8 mouse cellular contexts compared by ENCODE assay signal in genomic region chr9:66620581-66620981, GRCm38 (mm10). TPM values are rescaled to one million over a fixed set of nuclear protein-coding genes. Genes with fewer than 3 reads are reported as not detected.
DNase-seq lines count a peak whose midpoint lies in the region; ATAC-seq and TF ChIP-seq lines count a peak whose summit lies in the region.

No protein-coding gene starts in this region.

- WGBS in forebrain, embryonic 11.5 days: 49% methylated on average over 6 of the region's 6 CpGs
- WGBS in forebrain, embryonic 16.5 days: 46% methylated on average over 6 of the region's 6 CpGs
- 49% methylated on average over 6 of the region's 6 CpGs for WGBS in hindbrain, embryonic 13.5 days
- WGBS in liver, adult 2 months: 48% methylated on average over 6 of the region's 6 CpGs
- WGBS in midbrain, embryonic 16.5 days: 35% methylated on average over 6 of the region's 6 CpGs

- no peak overlapping the region for H3K4me2 ChIP-seq in forebrain, embryonic 11.5 days (ENCODE audit: low read depth, low read length, severe bottlenecking)
- no peak overlapping the region for H3K4me2 ChIP-seq in forebrain, embryonic 16.5 days (ENCODE audit: low read length)
- H3K4me2 ChIP-seq in hindbrain, embryonic 13.5 days: no peak overlapping the region
- H3K4me2 ChIP-seq in midbrain, embryonic 16.5 days (ENCODE audit: low read length): no peak overlapping the region

- H3K4me1 ChIP-seq in forebrain, embryonic 11.5 days (replicated peaks; ENCODE audit: control insufficient read depth, insufficient read depth, low read length): no peaks in the 10 kb centered on the region; the same call in 1 of the 2 replicates
- 0 out of 2 replicates have a peak, but pooled peaks cover 2% of the 10 kb centered on the region for H3K4me1 ChIP-seq in forebrain, embryonic 16.5 days (replicated peaks; ENCODE audit: control insufficient read depth, insufficient read depth, low read length)
- peaks cover 16% of the 10 kb centered on the region for H3K4me1 ChIP-seq in hindbrain, embryonic 13.5 days (replicated peaks)
- H3K4me1 ChIP-seq in liver, adult 2 months (ENCODE audit: control insufficient read depth, insufficient read depth, low read length): peaks cover 10% of the 10 kb centered on the region
- peaks cover 6% of the 10 kb centered on the region for H3K4me1 ChIP-seq in midbrain, embryonic 16.5 days (ENCODE audit: control insufficient read depth, insufficient read depth, low read length)

- H3K27me3 ChIP-seq in forebrain, embryonic 11.5 days (ENCODE audit: control insufficient read depth, insufficient read depth, low read length): no peaks in the 10 kb centered on the region
- no peaks in the 10 kb centered on the region for H3K27me3 ChIP-seq in forebrain, embryonic 16.5 days (replicated peaks; ENCODE audit: control insufficient read depth, insufficient read depth, low read length)
- H3K27me3 ChIP-seq in hindbrain, embryonic 13.5 days: no peaks in the 10 kb centered on the region
- H3K27me3 ChIP-seq in liver, adult 2 months (ENCODE audit: control insufficient read depth, insufficient read depth, low read length): no peaks in the 10 kb centered on the region
- no peaks in the 10 kb centered on the region for H3K27me3 ChIP-seq in midbrain, embryonic 16.5 days (ENCODE audit: control insufficient read depth, insufficient read depth, low read depth, low read length)

- ATAC-seq in forebrain, embryonic 11.5 days (replicated peaks; ENCODE audit: low FRiP score): no peak
- ATAC-seq in forebrain, embryonic 16.5 days: no peak
- no peak for ATAC-seq in hindbrain, embryonic 13.5 days (ENCODE audit: low FRiP score)
- ATAC-seq in midbrain, embryonic 16.5 days: no peak
- ATAC-seq in CD4-positive, CD25-positive, alpha-beta regulatory T cell, adult 4 months: no peak

- H3K9ac ChIP-seq in forebrain, embryonic 11.5 days (ENCODE audit: low read length): no peak overlapping the region
- H3K9ac ChIP-seq in forebrain, embryonic 16.5 days (replicated peaks; ENCODE audit: low read depth, low read length): no peak overlapping the region
- no peak overlapping the region for H3K9ac ChIP-seq in hindbrain, embryonic 13.5 days
- H3K9ac ChIP-seq in liver, adult 2 months (ENCODE audit: low read depth, low read length): no peak overlapping the region
- no peak overlapping the region for H3K9ac ChIP-seq in midbrain, embryonic 16.5 days (ENCODE audit: low read depth, low read length)

- peak; percentile 55 for DNase-seq in forebrain, embryonic 11.5 days (ENCODE audit: low spot score)
- peak; percentile 98 for DNase-seq in fibroblast of lung, adult 2 months (ENCODE audit: low read depth)
- peak; percentile 64 for DNase-seq in liver, adult 2 months (ENCODE audit: extremely low read depth, low read depth, low spot score)
- DNase-seq in layer of hippocampus, adult 8-10 months (ENCODE audit: low spot score in 2 of 2): no peak

- H3K27ac ChIP-seq in forebrain, embryonic 11.5 days (ENCODE audit: low read depth, low read length): no peak overlapping the region
- no peak overlapping the region for H3K27ac ChIP-seq in forebrain, embryonic 16.5 days (ENCODE audit: low read length)
- peak overlapping the region; percentile 61; the same call in 1 of the 2 replicates for H3K27ac ChIP-seq in hindbrain, embryonic 13.5 days
- no peak overlapping the region for H3K27ac ChIP-seq in liver, adult 2 months (replicated peaks; ENCODE audit: insufficient read depth, low read depth, low read length)
- peak overlapping the region; percentile 58 for H3K27ac ChIP-seq in midbrain, embryonic 16.5 days (ENCODE audit: low read length)

- no peaks in the 10 kb centered on the region for H3K9me3 ChIP-seq in forebrain, embryonic 11.5 days (ENCODE audit: control insufficient read depth, low read length)
- H3K9me3 ChIP-seq in forebrain, embryonic 16.5 days (ENCODE audit: control insufficient read depth, low read length): no peaks in the 10 kb centered on the region
- H3K9me3 ChIP-seq in hindbrain, embryonic 13.5 days: no peaks in the 10 kb centered on the region
- H3K9me3 ChIP-seq in midbrain, embryonic 16.5 days (replicated peaks; ENCODE audit: control insufficient read depth, low read length, poor library complexity, severe bottlenecking): no peaks in the 10 kb centered on the region

- no peak overlapping the region for H3K4me3 ChIP-seq in forebrain, embryonic 11.5 days (ENCODE audit: low read depth, low read length)
- H3K4me3 ChIP-seq in forebrain, embryonic 16.5 days (replicated peaks; ENCODE audit: low read length): no peak overlapping the region
- no peak overlapping the region for H3K4me3 ChIP-seq in hindbrain, embryonic 13.5 days
- no peak overlapping the region for H3K4me3 ChIP-seq in liver, adult 2 months (ENCODE audit: insufficient read depth, low read depth, low read length)
- H3K4me3 ChIP-seq in midbrain, embryonic 16.5 days (ENCODE audit: low read depth, low read length): no peak overlapping the region

- TF ChIP-seq CTCF in liver, adult 2 months (IDR thresholded peaks at IDR 0.05; ENCODE audit: low read depth, low read length): no peak

- no peak for TF ChIP-seq POLR2A in liver, adult 2 months (IDR thresholded peaks at IDR 0.05; ENCODE audit: extremely low read depth, insufficient read depth, low read length)

- H3K79me2 ChIP-seq in liver, adult 2 months (ENCODE audit: control insufficient read depth, insufficient read depth, low read length): no peaks in the 10 kb centered on the region

- no peaks in the 10 kb centered on the region for H3K36me3 ChIP-seq in forebrain, embryonic 11.5 days (ENCODE audit: control insufficient read depth, insufficient read depth, low read length)
- no peaks in the 10 kb centered on the region for H3K36me3 ChIP-seq in forebrain, embryonic 16.5 days (ENCODE audit: control insufficient read depth, insufficient read depth)
- no peaks in the 10 kb centered on the region for H3K36me3 ChIP-seq in hindbrain, embryonic 13.5 days
- no peaks in the 10 kb centered on the region for H3K36me3 ChIP-seq in liver, adult 2 months (ENCODE audit: control insufficient read depth, insufficient read depth, low read length)
- H3K36me3 ChIP-seq in midbrain, embryonic 16.5 days (ENCODE audit: control insufficient read depth, insufficient read depth, low read length): no peaks in the 10 kb centered on the region

RNA-seq across cellular contexts. Expression of gene Usp3, which starts 27.6 kb away (rescaled TPM):
- polyA plus RNA-seq in forebrain, embryonic 11.5 days (2014; fragmentation: Nextera tagmentation; extraction: Ambion mirVana): 92.4 and 99.8 TPM in 2 replicates
- polyA plus RNA-seq in forebrain, embryonic 16.5 days (2015; fragmentation: Nextera tagmentation; extraction: Ambion mirVana): 93.0 and 110 TPM in 2 replicates
- polyA plus RNA-seq in hindbrain, embryonic 13.5 days (2015; fragmentation: Nextera tagmentation; extraction: Ambion mirVana): 89.8 and 94.3 TPM in 2 replicates
- total RNA-seq in liver, adult 2 months (2014; rRNA removed): 37.7 and 41.5 TPM in 2 replicates
- 9.8 and 11.2 TPM in 2 replicates for polyA plus RNA-seq in liver, adult 2 months (2012; rRNA removed)
- polyA plus RNA-seq in midbrain, embryonic 16.5 days (2015; fragmentation: Nextera tagmentation; extraction: Ambion mirVana): 43.5 and 62.6 TPM in 2 replicates
- 100 to 1,000 TPM; 121 to 156 TPM for polyA plus RNA-seq in CD4-positive, CD25-positive, alpha-beta regulatory T cell, adult 4 months (2017; shearing (Covaris generic))
- 10 to 100 TPM; 39.9 to 47.9 (median 43.7) TPM for total RNA-seq in layer of hippocampus, adult 8-10 months (2022)

Comparison
In these comparisons a context has a peak if more than half of its experiments do, and no peak if none do; other contexts are left out.
1. DNase-seq: peak in forebrain, embryonic 11.5 days (single experiment), fibroblast of lung, adult 2 months (single experiment) and liver, adult 2 months (single experiment); none in layer of hippocampus, adult 8-10 months (0 of 2).
2. H3K27ac ChIP-seq: peak in hindbrain, embryonic 13.5 days (single experiment) and midbrain, embryonic 16.5 days (single experiment); none in forebrain, embryonic 11.5 days (single experiment), forebrain, embryonic 16.5 days (single experiment) and liver, adult 2 months (single experiment).